Mouse (Mus musculus): ENCODE results near the gene Tmem165. TPM values are rescaled to one million over a fixed set of nuclear protein-coding genes. Genes with fewer than 3 reads are reported as not detected.

The Tmem165 gene
- polyA plus RNA-seq, 1 experiment, result 63.9 TPM

DNA sequence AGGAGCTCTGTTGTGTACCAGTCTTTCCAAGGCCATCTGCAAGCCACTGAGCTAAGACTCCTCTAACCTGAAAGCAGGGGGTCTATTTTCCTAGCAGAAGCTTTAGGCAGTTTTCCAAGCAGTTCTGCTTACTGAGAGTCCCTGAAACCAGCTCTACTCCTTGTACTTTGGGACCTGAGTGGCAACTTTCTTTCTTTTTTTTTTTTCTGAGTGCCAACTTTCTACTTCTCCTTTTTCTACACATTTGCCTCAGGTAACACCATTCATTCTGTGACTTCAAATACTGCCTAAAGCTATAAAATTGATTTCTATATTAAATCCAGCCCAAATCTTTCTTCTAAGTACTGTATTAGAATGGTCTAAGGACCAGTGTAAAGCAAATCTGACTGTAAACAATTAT lies 62.9 kb downstream of the Tmem165 start:
- no peak overlapping the region for H3K27ac ChIP-seq (ENCODE audit: control insufficient read depth, insufficient read depth, low read length)
- no peak overlapping the region for H3K4me3 ChIP-seq (ENCODE audit: control insufficient read depth, insufficient read depth, low read length)
- no peak for TF ChIP-seq CTCF (IDR thresholded peaks at IDR 0.05; ENCODE audit: borderline replicate concordance, control insufficient read depth, extremely low read depth, insufficient read depth, low read length, poor library complexity)
- no peak for TF ChIP-seq POLR2A (IDR thresholded peaks at IDR 0.05; ENCODE audit: control insufficient read depth, extremely low read depth, insufficient read depth, low read length, poor library complexity)
- H3K27me3 ChIP-seq (ENCODE audit: control insufficient read depth, insufficient read depth, low read length), result no peaks in the 10 kb centered on the region
- no peak for DNase-seq
- no peaks in the 10 kb centered on the region for H3K36me3 ChIP-seq (ENCODE audit: control insufficient read depth, insufficient read depth, low read length)
- no peaks in the 10 kb centered on the region for H3K4me1 ChIP-seq (replicated peaks; ENCODE audit: control insufficient read depth, insufficient read depth, low read length)

DNA sequence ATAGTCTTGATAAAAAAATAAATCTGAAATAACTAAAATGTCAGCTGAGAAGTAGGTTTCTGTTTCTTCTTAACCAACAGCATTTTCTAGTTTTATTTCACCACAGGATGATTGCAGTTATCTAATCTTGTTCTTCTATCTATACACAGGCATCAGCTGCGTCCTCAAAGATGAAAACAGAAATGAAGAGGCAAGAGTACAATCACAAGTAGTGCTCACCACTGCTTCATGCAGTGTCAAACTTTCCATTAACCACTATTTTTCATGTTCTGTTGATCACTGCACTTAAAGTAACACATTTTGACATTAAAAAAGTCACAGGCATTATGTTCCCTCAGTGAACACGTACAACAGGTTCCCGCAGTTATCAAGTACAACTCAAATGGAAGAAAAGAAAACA lies 67.3 kb downstream of the Tmem165 start:
- DNase-seq, result no peak
- Histone ChIP-seq H3K27ac (ENCODE audit: control insufficient read depth, insufficient read depth, low read length) (no peak overlapping the region), H3K4me1 (replicated peaks; ENCODE audit: control insufficient read depth, insufficient read depth, low read length) (no peaks in the 10 kb centered on the region), H3K4me3 (ENCODE audit: control insufficient read depth, insufficient read depth, low read length) (no peak overlapping the region), H3K36me3 (ENCODE audit: control insufficient read depth, insufficient read depth, low read length) (no peaks in the 10 kb centered on the region), H3K27me3 (ENCODE audit: control insufficient read depth, insufficient read depth, low read length) (no peaks in the 10 kb centered on the region)
- WGBS, result 57% methylated on average over 3 of the region's 3 CpGs
- TF ChIP-seq CTCF (IDR thresholded peaks at IDR 0.05; ENCODE audit: borderline replicate concordance, control insufficient read depth, extremely low read depth, insufficient read depth, low read length, poor library complexity) (no peak), POLR2A (IDR thresholded peaks at IDR 0.05; ENCODE audit: control insufficient read depth, extremely low read depth, insufficient read depth, low read length, poor library complexity) (no peak)

Other genes starting within 250 kb of the Tmem165 start
- gene Kdr, start 205.4 kb upstream of the Tmem165 start, polyA plus RNA-seq (2012; rRNA removed), result 3.2 and 3.7 TPM in 2 replicates
- gene Srd5a3, start 43.6 kb upstream of the Tmem165 start, polyA plus RNA-seq (2012; rRNA removed), result 139 and 150 TPM in 2 replicates
- 7.7 and 8.4 TPM in 2 replicates for gene Clock, start 120.9 kb downstream of the Tmem165 start, polyA plus RNA-seq (2012; rRNA removed)
- not detected in 2 replicates for gene Pdcl2, start 147.3 kb downstream of the Tmem165 start, polyA plus RNA-seq (2012; rRNA removed)
- not detected in 2 replicates for gene Nmu, start 179.9 kb downstream of the Tmem165 start, polyA plus RNA-seq (2012; rRNA removed)